Mouse (Mus musculus): ENCODE measurements around the gene Zdhhc4. TPM values are rescaled to one million over a fixed set of nuclear protein-coding genes. Genes with fewer than 3 reads are reported as not detected.
A peak's percentile ranks its signal among the peaks of the same experiment; 100 is the strongest.

Zdhhc4 gene
- polyA plus RNA-seq, 1 experiment = 85.0 TPM

DNA sequence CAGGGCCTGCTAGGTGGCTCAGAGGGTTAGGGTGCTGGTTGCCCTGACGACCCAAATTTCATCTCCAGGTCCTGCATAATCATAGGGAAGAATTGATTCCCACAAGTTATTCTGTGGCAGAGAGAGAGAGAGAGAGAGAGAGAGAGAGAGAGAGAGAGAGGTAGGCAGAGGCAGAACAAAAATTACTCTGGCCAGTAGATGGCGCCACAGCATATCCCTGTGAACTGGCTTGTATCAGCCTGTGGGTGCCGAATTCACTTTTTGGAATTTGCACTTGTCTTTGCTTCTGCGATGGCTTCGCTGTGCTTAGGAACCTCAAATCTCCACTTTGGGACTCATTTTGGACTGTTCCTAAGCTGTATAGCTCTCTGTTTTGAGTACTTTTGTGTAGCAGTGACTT lies 4.8 kb upstream of the Zdhhc4 start:
- Histone ChIP-seq H3K36me3 (ENCODE audit: control insufficient read depth, insufficient read depth, low read length) (no peaks in the 10 kb centered on the region), H3K27ac (ENCODE audit: insufficient read depth, low read depth, low read length) (no peak overlapping the region), H3K4me3 (ENCODE audit: insufficient read depth, low read depth, low read length) (no peak overlapping the region), H3K4me1 (ENCODE audit: control insufficient read depth, insufficient read depth, low read length) (0 out of 2 replicates have a peak, but pooled peaks cover 3% of the 10 kb centered on the region), H3K27me3 (replicated peaks; ENCODE audit: control insufficient read depth, insufficient read depth, low read length) (no peaks in the 10 kb centered on the region)
- TF ChIP-seq POLR2A (IDR thresholded peaks at IDR 0.05; ENCODE audit: low read depth, low read length) (no peak), CTCF (conservative IDR thresholded peaks at IDR 0.05; ENCODE audit: insufficient read depth, insufficient read length, low read depth, low read length) (peak; percentile 82)
- WGBS = 6% methylated on average over 5 of the region's 5 CpGs
- DNase-seq = peak; percentile 71

DNA sequence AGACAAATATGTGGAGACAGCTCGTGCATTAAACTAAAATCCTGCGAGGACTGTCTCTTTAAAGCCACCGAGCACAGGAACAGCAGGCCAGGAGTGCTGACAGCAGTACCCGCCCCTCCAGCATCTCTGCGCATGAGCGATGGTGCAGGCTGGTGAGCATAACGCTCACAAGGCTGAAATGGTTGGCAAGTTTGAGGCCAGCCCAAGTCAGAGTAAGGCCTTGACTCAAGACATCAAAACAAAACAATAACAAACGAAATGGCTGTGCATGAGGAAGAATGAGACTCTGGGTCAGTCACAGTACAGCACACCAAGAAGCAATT lies 11.8 kb downstream of the Zdhhc4 start:
- Histone ChIP-seq H3K27me3 (replicated peaks; ENCODE audit: control insufficient read depth, insufficient read depth, low read length) (no peaks in the 10 kb centered on the region), H3K27ac (ENCODE audit: insufficient read depth, low read depth, low read length) (no peak overlapping the region), H3K36me3 (ENCODE audit: control insufficient read depth, insufficient read depth, low read length) (no peaks in the 10 kb centered on the region), H3K4me1 (ENCODE audit: control insufficient read depth, insufficient read depth, low read length) (peaks cover 8% of the 10 kb centered on the region; the same call in 1 of the 2 replicates), H3K4me3 (ENCODE audit: insufficient read depth, low read depth, low read length) (no peak overlapping the region)
- peak; percentile 68 for DNase-seq
- 56% methylated on average over 8 of the region's 8 CpGs for WGBS
- TF ChIP-seq CTCF (conservative IDR thresholded peaks at IDR 0.05; ENCODE audit: insufficient read depth, insufficient read length, low read depth, low read length) (no peak), POLR2A (IDR thresholded peaks at IDR 0.05; ENCODE audit: low read depth, low read length) (no peak)

DNA sequence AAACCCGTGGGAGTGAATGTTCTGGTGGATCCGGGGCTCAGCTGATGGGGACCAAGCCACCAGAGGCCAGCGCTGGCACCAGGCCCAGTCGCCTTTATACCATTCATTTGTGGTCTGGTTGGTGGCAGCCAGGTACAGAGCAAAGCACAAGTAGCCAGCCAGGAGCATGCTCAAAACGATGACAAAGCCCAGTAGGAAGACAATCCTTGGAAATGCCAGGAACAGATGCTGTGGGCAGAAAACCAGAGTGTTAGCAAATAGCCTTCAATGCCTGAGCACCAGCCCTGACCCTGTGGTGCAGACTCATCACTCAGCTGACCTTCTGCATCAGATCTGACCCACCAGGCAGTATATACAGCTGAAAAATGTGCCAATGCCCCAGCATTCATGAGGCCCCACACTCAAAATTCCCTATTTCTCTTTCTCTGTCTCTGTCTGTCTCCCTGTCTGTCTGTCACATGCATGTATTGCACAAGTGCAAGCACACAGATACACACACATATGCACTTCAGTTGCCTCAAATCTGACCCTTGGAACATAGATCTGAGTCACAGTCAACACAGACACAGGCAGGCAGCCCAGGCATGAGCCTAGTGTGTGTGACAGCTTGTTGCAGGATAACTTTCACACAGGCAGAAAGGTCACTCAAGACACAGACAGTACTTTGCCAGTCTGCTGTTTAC lies 12.3 kb downstream of the Zdhhc4 start:
- no peak overlapping the region for H3K27ac ChIP-seq (ENCODE audit: insufficient read depth, low read depth, low read length)

DNA sequence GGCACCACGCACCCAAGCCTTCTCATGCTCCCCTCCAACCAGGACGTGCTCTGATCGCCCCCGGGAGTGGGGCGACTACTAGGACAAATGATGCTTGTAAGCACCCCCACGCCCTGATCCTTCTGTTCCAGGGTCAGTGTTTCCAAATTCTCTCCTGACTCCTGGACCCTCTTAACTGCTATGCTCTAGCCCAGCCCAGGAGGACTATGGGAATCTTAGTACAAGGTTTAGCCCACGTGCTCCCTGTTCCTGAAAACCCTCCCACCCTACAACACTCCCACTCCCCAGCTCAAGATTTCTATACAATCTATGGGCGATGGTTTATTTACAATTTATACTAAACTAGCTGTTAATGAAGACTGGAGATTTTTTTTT lies 13.6 kb downstream of the Zdhhc4 start:
- TF ChIP-seq POLR2A (IDR thresholded peaks at IDR 0.05; ENCODE audit: low read depth, low read length) (no peak), CTCF (conservative IDR thresholded peaks at IDR 0.05; ENCODE audit: insufficient read depth, insufficient read length, low read depth, low read length) (no peak)
- Histone ChIP-seq H3K4me3 (ENCODE audit: insufficient read depth, low read depth, low read length) (peak overlapping the region; percentile 24; the same call in 1 of the 2 replicates), H3K27me3 (replicated peaks; ENCODE audit: control insufficient read depth, insufficient read depth, low read length) (no peaks in the 10 kb centered on the region), H3K36me3 (ENCODE audit: control insufficient read depth, insufficient read depth, low read length) (no peaks in the 10 kb centered on the region; the same call in 1 of the 2 replicates), H3K4me1 (ENCODE audit: control insufficient read depth, insufficient read depth, low read length) (peaks cover 8% of the 10 kb centered on the region; the same call in 1 of the 2 replicates), H3K27ac (ENCODE audit: insufficient read depth, low read depth, low read length) (no peak overlapping the region)
- no peak for DNase-seq
- 20% methylated on average over 8 of the region's 8 CpGs for WGBS

More for the DNA sequence above, 12.3 kb downstream of the Zdhhc4 start:
- WGBS = 82% methylated on average over 5 of the region's 5 CpGs
- H3K4me1 ChIP-seq (ENCODE audit: control insufficient read depth, insufficient read depth, low read length) = peaks cover 8% of the 10 kb centered on the region; the same call in 1 of the 2 replicates
- H3K36me3 ChIP-seq (ENCODE audit: control insufficient read depth, insufficient read depth, low read length) = no peaks in the 10 kb centered on the region
- H3K27me3 ChIP-seq (replicated peaks; ENCODE audit: control insufficient read depth, insufficient read depth, low read length) = no peaks in the 10 kb centered on the region
- no peak overlapping the region for H3K4me3 ChIP-seq (ENCODE audit: insufficient read depth, low read depth, low read length)
- DNase-seq = no peak
- TF ChIP-seq POLR2A (IDR thresholded peaks at IDR 0.05; ENCODE audit: low read depth, low read length) (no peak), CTCF (conservative IDR thresholded peaks at IDR 0.05; ENCODE audit: insufficient read depth, insufficient read length, low read depth, low read length) (no peak)

DNA sequence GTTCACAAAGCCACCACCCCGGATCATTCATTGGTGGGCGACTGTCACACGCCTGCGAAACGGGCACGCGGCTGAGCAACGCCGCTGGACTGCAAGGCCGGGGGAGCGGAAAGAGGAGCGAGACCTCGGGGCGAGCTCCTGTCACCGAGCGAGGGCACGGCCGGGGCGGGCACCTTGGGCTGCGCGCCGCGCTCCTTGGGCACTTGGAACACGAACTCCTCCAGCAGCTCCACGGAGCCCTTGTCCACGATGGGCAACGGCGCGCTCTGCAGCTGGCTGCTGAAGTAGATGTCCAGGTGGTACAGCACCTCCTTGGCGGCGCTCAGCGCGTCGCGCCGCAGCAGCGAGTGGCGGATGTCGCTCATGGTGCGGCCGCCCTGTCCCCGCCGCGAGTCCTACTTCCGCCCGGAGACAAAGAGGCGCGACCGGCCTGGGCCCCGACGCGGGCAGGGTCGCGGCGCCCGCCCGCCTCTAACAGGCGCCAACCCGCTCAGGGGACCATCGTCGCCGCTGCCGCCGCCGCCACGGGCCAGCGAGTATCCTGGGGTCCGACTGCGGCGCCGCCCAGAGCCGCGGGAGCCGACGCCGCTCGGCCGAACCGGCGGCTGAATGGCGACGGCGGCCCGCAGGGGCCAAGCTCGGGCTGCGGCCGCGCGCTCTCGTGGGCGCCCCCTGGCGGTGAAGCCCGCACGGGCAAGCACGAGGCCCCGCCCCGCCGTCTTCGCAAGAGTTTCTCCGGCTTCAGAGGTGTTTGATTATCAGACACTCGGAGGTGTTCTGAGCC lies 14.1 kb downstream of the Zdhhc4 start, which contains the start of gene E130309D02Rik:
TSS of gene E130309D02Rik (minus strand) at position 631 of the 784 bp plus-strand sequence.
- Histone ChIP-seq H3K36me3 (ENCODE audit: control insufficient read depth, insufficient read depth, low read length) (no peaks in the 10 kb centered on the region; the same call in 1 of the 2 replicates), H3K4me1 (ENCODE audit: control insufficient read depth, insufficient read depth, low read length) (peaks cover 8% of the 10 kb centered on the region; the same call in 1 of the 2 replicates), H3K4me3 (ENCODE audit: insufficient read depth, low read depth, low read length) (peak within 1 kb of the TSS; percentile 90), H3K27me3 (replicated peaks; ENCODE audit: control insufficient read depth, insufficient read depth, low read length) (no peaks in the 10 kb centered on the region), H3K27ac (ENCODE audit: insufficient read depth, low read depth, low read length) (peak within 1 kb of the TSS; percentile 81)
- WGBS = under 1% methylated on average over 99 of the region's 101 CpGs
- TF ChIP-seq CTCF (conservative IDR thresholded peaks at IDR 0.05; ENCODE audit: insufficient read depth, insufficient read length, low read depth, low read length) (peak; percentile 65), POLR2A (IDR thresholded peaks at IDR 0.05; ENCODE audit: low read depth, low read length) (no peak)
- peak; percentile 91 for DNase-seq

DNA sequence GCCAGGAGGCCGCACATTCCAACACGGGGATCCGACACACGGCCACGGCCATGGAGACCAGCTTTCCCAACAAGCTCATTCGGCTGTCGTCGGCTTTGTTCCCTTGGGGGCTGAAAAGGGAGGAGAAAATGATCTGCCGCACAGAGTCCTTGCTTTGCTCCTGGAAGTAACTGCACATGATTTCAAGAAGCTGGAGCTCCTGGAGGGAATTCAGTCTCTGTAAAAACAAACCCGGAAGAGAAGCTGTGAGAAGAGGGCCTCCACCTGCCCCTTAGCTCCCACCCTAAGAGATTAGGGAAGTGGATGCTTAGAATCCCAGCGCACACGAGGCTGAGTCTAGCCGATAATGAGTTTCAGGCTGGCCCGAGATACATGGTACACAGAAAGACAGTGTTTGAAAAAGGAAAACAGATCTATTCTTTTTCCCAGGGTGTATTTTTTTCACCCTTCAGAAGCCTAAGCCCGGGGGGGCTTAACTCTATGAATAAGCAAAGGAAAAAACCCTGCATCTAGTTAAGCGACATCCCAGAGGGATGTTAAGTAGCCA lies 14.8 kb downstream of the Zdhhc4 start:
- no peak for TF ChIP-seq CTCF (conservative IDR thresholded peaks at IDR 0.05; ENCODE audit: insufficient read depth, insufficient read length, low read depth, low read length)
- no peak for TF ChIP-seq POLR2A (IDR thresholded peaks at IDR 0.05; ENCODE audit: low read depth, low read length)
- no peaks in the 10 kb centered on the region for H3K27me3 ChIP-seq (replicated peaks; ENCODE audit: control insufficient read depth, insufficient read depth, low read length)
- peak overlapping the region; percentile 81; the same call in 1 of the 2 replicates for H3K27ac ChIP-seq (ENCODE audit: insufficient read depth, low read depth, low read length)
- H3K4me1 ChIP-seq (ENCODE audit: control insufficient read depth, insufficient read depth, low read length) = peaks cover 8% of the 10 kb centered on the region; the same call in 1 of the 2 replicates
- no peak for DNase-seq
- 9% methylated on average over 16 of the region's 16 CpGs for WGBS
- H3K36me3 ChIP-seq (ENCODE audit: control insufficient read depth, insufficient read depth, low read length) = no peaks in the 10 kb centered on the region; the same call in 1 of the 2 replicates
- peak overlapping the region; percentile 90 for H3K4me3 ChIP-seq (ENCODE audit: insufficient read depth, low read depth, low read length)
